Mouse (Mus musculus) G1E (cell line): ENCODE data around the gene Iqcb1.

ENCODE experiments used
- CTCF ChIP-seq: IDR thresholded peaks from 2 replicates; pipeline ENCODE4 v1.5.1; 2012; ENCODE audit warnings: low read depth, low read length, inconsistent platforms, mixed read lengths
- GATA1 ChIP-seq: IDR thresholded peaks from 2 replicates; pipeline ENCODE4 v1.6.1; 2012; ENCODE audit warnings: borderline replicate concordance, low read length, inconsistent platforms, mixed read lengths
- GATA2 ChIP-seq: IDR thresholded peaks from 2 replicates; pipeline ENCODE4 v1.6.1; 2012; ENCODE audit warnings: low read depth, low read length, inconsistent platforms, borderline replicate concordance
- POLR2AphosphoS5 ChIP-seq: IDR thresholded peaks from 2 replicates; pipeline ENCODE4 v1.6.1; 2012; ENCODE audit warnings: low read depth, low read length, inconsistent platforms; ENCODE audit not compliant: insufficient replicate concordance
- TAL1 ChIP-seq: conservative IDR thresholded peaks from 2 replicates; pipeline ENCODE4 v1.6.1; 2012; ENCODE audit warnings: low read depth, low read length, inconsistent platforms, mixed read lengths

- TF ChIP-seq GATA1 = no peak
- no peak for TF ChIP-seq CTCF
- no peak for TF ChIP-seq TAL1
- TF ChIP-seq POLR2AphosphoS5 = no peak
- TF ChIP-seq GATA2 = no peak
These were observed 19.6 kb upstream of the Iqcb1 start for GRCm38 (mm10) chr16:36808616-36809015.
